Mouse (Mus musculus): Measurements from ENCODE around the gene Plekhg4. TPM values are rescaled to one million over a fixed set of nuclear protein-coding genes. Genes with fewer than 3 reads are reported as not detected.
A peak's percentile ranks its signal among the peaks of the same experiment; 100 is the strongest.

The Plekhg4 gene
- polyA plus RNA-seq, 1 experiment from 2014 or later, result 1.4 TPM

DNA sequence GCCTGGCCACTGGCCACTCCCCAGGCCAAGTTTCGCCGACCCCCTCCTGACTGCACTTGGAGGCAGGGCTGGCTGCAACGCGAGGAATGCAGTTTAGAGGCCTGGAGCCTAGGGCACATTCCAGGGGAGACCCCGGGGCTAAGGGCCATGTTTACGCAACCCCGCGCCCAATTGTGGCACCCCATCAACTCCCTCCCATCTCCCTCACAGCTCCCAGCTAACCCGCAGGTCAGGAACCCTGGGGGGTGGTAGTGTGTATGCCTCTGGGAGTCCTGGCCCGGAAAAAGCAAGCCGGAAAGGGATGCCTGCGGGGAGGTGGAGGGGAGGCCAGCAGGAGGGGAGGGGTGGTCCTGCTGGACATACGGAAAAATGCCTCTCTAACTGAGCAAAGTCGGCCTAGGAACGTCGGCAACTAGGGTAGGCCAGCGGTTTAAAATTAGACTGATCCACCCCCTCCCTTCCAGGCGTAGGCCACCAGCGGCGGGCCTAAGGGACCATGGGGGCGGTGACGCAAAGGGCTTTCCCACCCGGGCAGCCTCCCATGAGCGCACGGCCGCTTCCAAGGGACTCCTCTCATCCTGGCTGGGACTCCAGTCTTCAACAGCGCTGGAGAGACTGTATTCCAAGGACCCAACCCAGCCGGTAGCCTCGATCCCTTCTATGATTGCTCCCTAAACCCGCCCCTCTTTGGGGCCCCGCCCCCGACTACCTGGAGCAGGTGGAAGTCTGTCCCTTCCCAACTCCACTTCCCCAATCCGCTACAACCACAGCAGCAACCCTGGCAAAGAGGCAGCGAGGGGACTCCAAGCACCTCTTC is 26.3 kb upstream of the Plekhg4 start:
- ATAC-seq (ENCODE audit: low FRiP score, low TSS enrichment) (peak; percentile 2; the same call in 1 of the 2 replicates), DNase-seq (peak; percentile 17)
- H3K27me3 ChIP-seq (ENCODE audit: control insufficient read depth, insufficient read depth, low read length), result no peaks in the 10 kb centered on the region; the same call in 1 of the 2 replicates
- peak overlapping the region; percentile 2; the same call in 1 of the 2 replicates for H3K9ac ChIP-seq (replicated peaks; ENCODE audit: low read length)
- H3K4me2 ChIP-seq (ENCODE audit: low read length), result peak overlapping the region; percentile 91
- H3K4me1 ChIP-seq (ENCODE audit: control insufficient read depth, insufficient read depth, low read length), result peaks cover 28% of the 10 kb centered on the region
- 2% methylated on average over 34 of the region's 34 CpGs for WGBS
- H3K4me3 ChIP-seq (replicated peaks; ENCODE audit: low read depth, low read length), result peak overlapping the region; percentile 68
- H3K36me3 ChIP-seq (ENCODE audit: control insufficient read depth, insufficient read depth, low read length), result no peaks in the 10 kb centered on the region
- no peaks in the 10 kb centered on the region for H3K9me3 ChIP-seq (ENCODE audit: control insufficient read depth, low read length)
- no peak overlapping the region for H3K27ac ChIP-seq (replicated peaks; ENCODE audit: low read depth, low read length)

DNA sequence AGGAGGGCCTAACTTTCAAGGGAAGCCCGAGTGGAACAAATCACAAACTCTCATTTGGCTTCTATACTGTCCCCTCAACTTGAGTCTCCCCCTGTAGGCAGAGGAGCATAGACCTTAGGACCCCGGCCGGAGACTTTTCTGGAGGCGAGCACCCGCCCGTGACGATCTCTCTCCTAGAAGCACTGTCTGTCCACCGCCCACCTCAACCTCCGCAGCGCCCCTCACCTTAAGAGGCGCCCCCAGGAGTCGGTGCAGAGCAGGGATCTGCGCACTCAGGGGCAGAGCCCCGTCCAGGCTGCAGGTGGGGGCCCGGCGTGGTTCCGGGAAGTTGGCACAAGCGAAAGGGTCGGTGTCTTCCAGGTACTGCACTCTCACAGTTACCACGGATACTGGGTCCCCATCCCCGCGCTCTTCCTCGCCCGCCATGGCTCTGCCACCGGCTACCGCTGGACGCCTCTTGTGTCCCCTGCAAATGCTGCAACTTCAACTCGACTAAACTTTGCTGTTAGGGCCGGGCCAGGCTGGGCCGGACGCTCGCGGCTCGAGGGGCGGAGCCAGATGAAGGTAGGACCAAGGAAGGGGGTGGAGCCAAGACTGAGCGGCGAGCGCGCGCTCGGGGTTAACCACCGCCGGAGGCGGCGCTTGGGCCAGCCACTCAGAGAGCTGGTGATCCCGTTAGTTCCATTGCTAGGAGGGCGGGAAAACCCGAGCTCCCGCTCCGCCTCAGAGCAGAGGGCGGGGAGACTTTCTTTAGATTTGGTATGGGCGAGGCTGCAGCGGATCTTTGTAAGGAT is 25.4 kb upstream of the Plekhg4 start, which contains the start of gene Fhod1:
Gene Fhod1, minus strand, starts transcription at position 526 of the 794 bp plus-strand sequence.
- peak; percentile 95 for DNase-seq
- H3K4me1 ChIP-seq (ENCODE audit: control insufficient read depth, insufficient read depth, low read length), result peaks cover 28% of the 10 kb centered on the region
- H3K4me2 ChIP-seq (ENCODE audit: low read length), result peak within 1 kb of the TSS; percentile 91
- H3K9ac ChIP-seq (replicated peaks; ENCODE audit: low read length), result peak within 1 kb of the TSS; percentile 80
- peak within 1 kb of the TSS; percentile 67 for H3K27ac ChIP-seq (replicated peaks; ENCODE audit: low read depth, low read length)
- peak within 1 kb of the TSS; percentile 68 for H3K4me3 ChIP-seq (replicated peaks; ENCODE audit: low read depth, low read length)
- no peaks in the 10 kb centered on the region; the same call in 1 of the 2 replicates for H3K27me3 ChIP-seq (ENCODE audit: control insufficient read depth, insufficient read depth, low read length)
- H3K9me3 ChIP-seq (ENCODE audit: control insufficient read depth, low read length), result no peaks in the 10 kb centered on the region
- ATAC-seq (ENCODE audit: low FRiP score, low TSS enrichment), result peak; percentile 86
- no peaks in the 10 kb centered on the region for H3K36me3 ChIP-seq (ENCODE audit: control insufficient read depth, insufficient read depth, low read length)
- under 1% methylated on average over 53 of the region's 53 CpGs for WGBS

- H3K4me1 ChIP-seq (ENCODE audit: control insufficient read depth, insufficient read depth, low read length), result peaks cover 28% of the 10 kb centered on the region
- no peaks in the 10 kb centered on the region for H3K9me3 ChIP-seq (ENCODE audit: control insufficient read depth, low read length)
- H3K36me3 ChIP-seq (ENCODE audit: control insufficient read depth, insufficient read depth, low read length), result no peaks in the 10 kb centered on the region
- H3K4me2 ChIP-seq (ENCODE audit: low read length), result peak within 1 kb of the TSS; percentile 91
- peak within 1 kb of the TSS; percentile 67 for H3K27ac ChIP-seq (replicated peaks; ENCODE audit: low read depth, low read length)
- H3K9ac ChIP-seq (replicated peaks; ENCODE audit: low read length), result peak within 1 kb of the TSS; percentile 80
- H3K4me3 ChIP-seq (replicated peaks; ENCODE audit: low read depth, low read length), result peak within 1 kb of the TSS; percentile 68
- DNase-seq (peak; percentile 87), ATAC-seq (ENCODE audit: low FRiP score, low TSS enrichment) (peak; percentile 36)
- no peaks in the 10 kb centered on the region; the same call in 1 of the 2 replicates for H3K27me3 ChIP-seq (ENCODE audit: control insufficient read depth, insufficient read depth, low read length)
- WGBS, result 1% methylated on average over 34 of the region's 34 CpGs
Observed at GRCm38 (mm10) chr8:105348450-105349095, 24.5 kb upstream of the Plekhg4 start, which contains the start of gene Slc9a5. TSS of gene Slc9a5 (plus strand) at chr8:105348843.

DNA sequence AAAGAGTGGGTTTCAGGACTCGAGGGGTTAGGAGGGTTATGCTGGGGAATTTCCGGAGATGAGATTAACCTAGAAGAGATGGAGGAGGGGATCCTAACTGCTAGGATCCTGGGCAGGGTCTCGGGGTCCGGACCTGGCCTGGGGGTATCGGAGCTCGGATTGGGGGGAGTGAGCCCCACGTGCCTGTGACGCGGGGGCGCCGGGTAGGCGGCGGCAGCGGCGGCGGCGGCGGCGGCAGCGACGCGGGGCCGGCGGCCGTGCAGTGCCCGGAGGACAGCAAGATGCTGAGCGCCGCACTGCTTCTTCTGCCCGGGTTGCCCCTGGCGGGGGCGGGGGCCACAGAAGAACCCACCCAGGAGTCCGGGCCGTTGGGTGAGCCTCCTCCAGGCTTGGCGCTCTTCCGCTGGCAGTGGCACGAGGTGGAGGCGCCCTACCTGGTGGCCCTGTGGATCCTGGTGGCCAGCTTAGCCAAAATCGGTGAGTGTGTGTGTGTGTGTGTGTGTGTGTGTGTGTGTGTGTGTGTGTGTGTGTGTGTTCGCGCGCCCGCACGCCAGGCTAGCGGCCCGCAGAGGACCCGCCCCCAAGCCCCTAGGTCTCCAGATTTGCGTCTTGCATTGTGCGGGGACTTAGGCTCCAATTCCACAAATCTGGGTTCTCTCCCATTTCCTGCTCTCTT is 23.8 kb upstream of the Plekhg4 start:
- H3K27me3 ChIP-seq (ENCODE audit: control insufficient read depth, insufficient read depth, low read length), result no peaks in the 10 kb centered on the region; the same call in 1 of the 2 replicates

GRCm38 (mm10) chr8:105350186-105350585 is 22.9 kb upstream of the Plekhg4 start:
- WGBS, result 40% methylated on average over 7 of the region's 7 CpGs
- Histone ChIP-seq H3K4me1 (ENCODE audit: control insufficient read depth, insufficient read depth, low read length) (peaks cover 28% of the 10 kb centered on the region), H3K36me3 (ENCODE audit: control insufficient read depth, insufficient read depth, low read length) (no peaks in the 10 kb centered on the region), H3K9ac (replicated peaks; ENCODE audit: low read length) (peak overlapping the region; percentile 80; the same call in 1 of the 2 replicates), H3K4me3 (replicated peaks; ENCODE audit: low read depth, low read length) (peak overlapping the region; percentile 68), H3K4me2 (ENCODE audit: low read length) (peak overlapping the region; percentile 91), H3K27me3 (ENCODE audit: control insufficient read depth, insufficient read depth, low read length) (no peaks in the 10 kb centered on the region; the same call in 1 of the 2 replicates), H3K9me3 (ENCODE audit: control insufficient read depth, low read length) (no peaks in the 10 kb centered on the region), H3K27ac (replicated peaks; ENCODE audit: low read depth, low read length) (no peak overlapping the region)
- DNase-seq (peak; percentile 29), ATAC-seq (ENCODE audit: low FRiP score, low TSS enrichment) (no peak)

More for the DNA sequence above, 23.8 kb upstream of the Plekhg4 start:
- Histone ChIP-seq H3K4me1 (ENCODE audit: control insufficient read depth, insufficient read depth, low read length) (peaks cover 28% of the 10 kb centered on the region), H3K9ac (replicated peaks; ENCODE audit: low read length) (peak overlapping the region; percentile 80), H3K27ac (replicated peaks; ENCODE audit: low read depth, low read length) (peak overlapping the region; percentile 67), H3K4me3 (replicated peaks; ENCODE audit: low read depth, low read length) (peak overlapping the region; percentile 68), H3K36me3 (ENCODE audit: control insufficient read depth, insufficient read depth, low read length) (no peaks in the 10 kb centered on the region), H3K9me3 (ENCODE audit: control insufficient read depth, low read length) (no peaks in the 10 kb centered on the region), H3K4me2 (ENCODE audit: low read length) (peak overlapping the region; percentile 91)
- under 1% methylated on average over 47 of the region's 48 CpGs for WGBS
- DNase-seq, result peak; percentile 74
- ATAC-seq (ENCODE audit: low FRiP score, low TSS enrichment), result peak; percentile 52

- Histone ChIP-seq H3K4me1 (ENCODE audit: control insufficient read depth, insufficient read depth, low read length) (peaks cover 10% of the 10 kb centered on the region), H3K36me3 (ENCODE audit: control insufficient read depth, insufficient read depth, low read length) (peaks cover 25% of the 10 kb centered on the region), H3K4me3 (replicated peaks; ENCODE audit: low read depth, low read length) (no peak overlapping the region), H3K27ac (replicated peaks; ENCODE audit: low read depth, low read length) (no peak overlapping the region), H3K9ac (replicated peaks; ENCODE audit: low read length) (no peak overlapping the region), H3K9me3 (ENCODE audit: control insufficient read depth, low read length) (no peaks in the 10 kb centered on the region), H3K4me2 (ENCODE audit: low read length) (no peak overlapping the region), H3K27me3 (ENCODE audit: control insufficient read depth, insufficient read depth, low read length) (no peaks in the 10 kb centered on the region)
- ATAC-seq (ENCODE audit: low FRiP score, low TSS enrichment) (no peak), DNase-seq (no peak)
- WGBS, result 75% methylated on average over 8 of the region's 8 CpGs
Observed at GRCm38 (mm10) chr8:105353583-105354135, 19.4 kb upstream of the Plekhg4 start.

DNA sequence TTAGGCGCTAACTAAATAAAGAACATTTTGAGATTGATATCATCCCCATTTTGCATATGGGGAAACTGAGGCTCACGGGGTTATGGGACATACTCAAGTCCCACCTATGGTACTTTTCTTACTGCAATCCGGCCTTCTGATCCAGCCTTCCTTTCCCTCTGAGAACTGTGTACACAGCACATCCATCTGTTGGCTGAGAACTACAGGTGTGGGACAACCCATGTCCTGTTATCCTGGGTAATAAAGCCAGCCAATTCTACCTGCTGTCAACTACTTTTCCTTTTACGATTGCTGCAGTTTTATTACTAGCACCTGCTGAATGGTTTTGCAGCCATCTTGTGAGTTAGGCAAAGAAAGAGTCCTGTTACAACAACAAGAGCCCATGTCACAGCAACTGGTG is 18.5 kb upstream of the Plekhg4 start:
- no peaks in the 10 kb centered on the region for H3K9me3 ChIP-seq (ENCODE audit: control insufficient read depth, low read length)
- H3K4me3 ChIP-seq (replicated peaks; ENCODE audit: low read depth, low read length), result no peak overlapping the region
- H3K4me2 ChIP-seq (ENCODE audit: low read length), result no peak overlapping the region
- DNase-seq, result no peak
- H3K4me1 ChIP-seq (ENCODE audit: control insufficient read depth, insufficient read depth, low read length), result peaks cover 10% of the 10 kb centered on the region
- H3K9ac ChIP-seq (replicated peaks; ENCODE audit: low read length), result no peak overlapping the region
- ATAC-seq (ENCODE audit: low FRiP score, low TSS enrichment), result no peak
- H3K36me3 ChIP-seq (ENCODE audit: control insufficient read depth, insufficient read depth, low read length), result peaks cover 25% of the 10 kb centered on the region
- WGBS, result 88% methylated on average over 4 of the region's 4 CpGs
- H3K27ac ChIP-seq (replicated peaks; ENCODE audit: low read depth, low read length), result no peak overlapping the region
- H3K27me3 ChIP-seq (ENCODE audit: control insufficient read depth, insufficient read depth, low read length), result no peaks in the 10 kb centered on the region
